Mouse (Mus musculus) layer of hippocampus, adult 18-20 months (tissue): Measurements from ENCODE around the gene Atp8b2. TPM values are rescaled to one million over a fixed set of nuclear protein-coding genes. Genes with fewer than 3 reads are reported as not detected.

Experiments
- DNase-seq, 2 experiments: peaks; one replicate each; pipeline ENCODE4 v3.0.0; 2022; ENCODE audit warnings: low spot score in 2 of 2
- microRNA-seq, 2 experiments: library from miRNA; unstranded; fragments of <30 nt; microRNA quantifications; one replicate each; pipeline ENCODE4 v1.2.0; 2021
- total RNA-seq, 2 experiments: library from RNA; stranded (reverse); gene quantifications; 2 replicates each; pipeline ENCODE4 v1.2.3; 2021

Gene Atp8b2
- total RNA-seq, 2 experiments from 2014 or later: 88.0 to 91.6 TPM

DNA sequence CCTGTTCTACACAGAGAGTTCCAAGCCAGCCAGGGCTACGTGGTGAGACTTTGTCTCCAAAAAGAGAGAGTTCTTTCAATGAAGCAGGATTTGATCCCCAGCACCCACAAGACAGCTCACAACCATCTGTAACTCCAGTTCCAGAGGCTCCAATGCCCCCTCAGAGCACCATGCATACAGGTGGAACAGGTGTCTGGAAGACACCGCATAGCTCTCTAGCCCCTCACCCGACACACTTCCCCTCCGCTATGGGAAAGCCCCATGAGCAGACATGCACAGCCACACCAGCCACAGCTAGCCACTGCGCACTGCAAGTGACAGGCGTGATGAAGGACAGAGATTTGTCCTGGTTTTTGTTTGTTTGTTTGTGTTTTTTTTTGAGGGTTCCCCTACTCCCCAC is 54.5 kb downstream of the Atp8b2 start:
- DNase-seq: no peak

DNA sequence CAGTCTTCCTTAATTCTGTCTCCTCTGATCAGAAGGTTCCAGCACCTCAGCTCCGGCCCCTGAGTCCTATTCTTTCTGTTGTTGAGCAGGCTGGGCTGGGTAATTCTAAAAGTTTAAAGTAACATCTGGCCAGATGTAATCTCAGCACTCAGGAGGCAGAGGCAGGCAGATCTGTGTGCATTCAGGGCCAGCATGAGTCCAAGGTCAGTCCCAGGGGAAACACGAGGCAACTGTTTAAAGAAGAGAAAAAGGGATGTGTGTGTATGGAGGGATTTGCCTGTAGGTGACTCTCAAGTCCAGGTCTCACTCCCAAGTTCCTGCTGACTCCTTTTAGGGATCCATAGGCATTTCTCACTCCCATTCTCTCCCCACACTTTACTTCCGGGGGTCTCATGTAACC is 55.5 kb downstream of the Atp8b2 start:
- no peak for DNase-seq

DNA sequence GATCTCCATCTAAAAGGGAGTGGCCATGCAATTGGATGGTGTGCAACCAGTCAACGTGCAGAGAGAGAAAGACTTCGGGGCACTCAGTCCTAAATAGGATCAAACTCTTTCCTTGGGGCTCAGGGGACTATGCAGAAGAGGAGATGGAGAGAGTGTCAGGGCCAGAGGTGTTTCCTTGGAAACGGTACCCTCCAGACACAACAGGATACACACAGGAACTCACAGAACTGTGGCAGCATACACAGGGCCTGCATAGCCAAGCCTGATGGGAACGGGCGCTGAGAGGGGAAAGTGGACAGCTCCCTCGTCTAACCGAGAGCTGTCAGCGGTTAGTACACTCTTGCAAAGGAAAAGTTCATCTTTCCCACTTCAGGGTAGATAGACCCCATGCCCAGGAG is 63.8 kb downstream of the Atp8b2 start:
- no peak for DNase-seq

DNA sequence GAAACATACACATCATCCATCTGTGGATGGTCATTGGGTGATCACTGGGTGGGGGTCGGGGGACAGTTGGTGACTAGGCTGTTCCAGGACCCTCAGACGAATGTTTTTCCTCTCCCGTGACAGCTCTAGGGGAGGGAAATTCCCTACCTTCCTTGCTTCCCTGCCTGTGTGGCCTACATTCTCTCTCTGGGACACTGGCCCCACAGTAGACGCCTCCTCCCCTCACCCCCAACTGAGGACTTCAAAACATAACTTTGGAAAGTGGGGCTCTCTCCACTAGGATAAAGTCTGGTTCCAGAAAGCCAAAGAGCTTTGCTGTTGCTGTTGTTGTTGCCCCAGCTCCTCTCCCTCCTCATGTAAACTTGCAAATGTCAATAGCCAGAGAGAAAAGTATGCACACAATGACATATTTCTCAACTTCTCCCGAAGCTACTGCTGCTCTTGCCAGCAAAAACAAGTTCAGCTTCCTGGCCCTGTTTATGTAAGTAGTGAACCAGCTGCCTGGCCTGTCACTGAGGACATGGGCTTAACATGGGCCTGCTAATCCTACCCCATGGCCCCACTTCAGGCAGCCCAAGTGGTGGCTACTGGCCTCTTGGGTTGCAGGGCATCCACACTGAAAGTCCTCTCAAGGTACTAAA is 64.3 kb downstream of the Atp8b2 start:
- no peak for DNase-seq

DNA sequence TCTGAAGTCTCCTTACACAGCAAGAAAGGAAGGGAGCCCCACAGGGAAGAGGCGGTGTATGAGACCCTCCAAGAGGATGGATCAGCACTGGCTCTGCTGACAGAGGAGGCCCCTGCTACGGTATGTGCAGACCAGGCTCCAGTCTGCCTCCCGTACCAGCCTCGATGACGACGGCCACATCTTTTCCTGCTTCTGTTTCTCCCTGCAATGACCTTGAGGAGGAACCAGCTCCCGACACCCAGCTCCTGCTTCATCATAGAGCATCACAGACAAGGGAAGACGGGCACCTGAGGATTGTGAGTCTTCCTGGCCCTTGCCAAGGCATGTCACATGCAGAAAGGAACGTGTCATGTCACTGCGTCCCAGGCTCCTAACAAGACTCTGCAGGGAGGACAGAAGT is 65.3 kb downstream of the Atp8b2 start:
- no peak for DNase-seq

DNA sequence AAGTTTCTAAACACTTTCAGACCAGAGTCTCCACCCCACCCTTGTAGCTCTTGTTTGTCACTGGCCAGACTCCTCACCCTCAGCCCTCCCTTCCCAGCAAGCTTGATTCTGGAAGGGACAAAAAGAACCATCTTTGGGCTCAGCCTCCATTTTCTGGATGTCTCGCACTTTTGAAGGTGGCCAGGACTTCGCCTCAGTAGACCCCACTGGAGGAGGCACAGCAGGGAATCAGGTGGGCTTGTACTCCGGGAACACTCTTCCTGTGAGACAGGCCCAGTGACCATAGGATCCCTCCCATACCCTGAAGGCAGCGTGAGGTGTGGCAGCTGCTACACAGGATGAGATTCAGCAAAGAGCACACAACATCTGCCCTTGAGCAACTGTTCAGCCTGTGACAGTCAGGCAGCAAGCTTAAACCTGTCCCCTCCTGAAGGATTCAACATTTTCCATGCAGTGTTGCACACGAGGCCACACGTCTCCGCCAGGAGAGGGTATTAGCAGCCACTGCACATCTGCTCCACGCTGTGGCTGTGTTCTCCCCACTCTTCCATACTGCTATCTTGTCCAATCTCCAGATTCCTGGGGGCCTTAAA is 66.0 kb downstream of the Atp8b2 start:
- DNase-seq: no peak

DNA sequence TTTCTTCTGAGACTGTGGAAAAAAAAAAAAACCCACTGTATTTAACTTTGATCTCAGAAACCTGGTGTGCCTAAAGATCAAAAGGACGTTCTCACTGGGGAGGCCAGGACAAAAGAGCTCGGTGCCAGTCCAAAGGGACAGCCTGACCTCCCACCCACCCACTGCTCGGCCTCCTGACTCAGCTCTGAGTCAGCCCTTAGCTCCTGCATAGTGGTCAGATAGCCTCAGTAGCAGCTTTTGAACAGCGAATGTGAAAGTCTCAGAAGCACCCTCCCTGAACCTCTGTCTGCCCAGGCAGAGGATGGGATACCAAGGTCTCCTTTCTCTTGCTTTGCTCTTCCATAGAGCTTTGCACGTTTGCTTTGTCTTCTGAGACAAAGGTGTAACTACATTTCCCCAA is 66.7 kb downstream of the Atp8b2 start:
- no peak for DNase-seq

DNA sequence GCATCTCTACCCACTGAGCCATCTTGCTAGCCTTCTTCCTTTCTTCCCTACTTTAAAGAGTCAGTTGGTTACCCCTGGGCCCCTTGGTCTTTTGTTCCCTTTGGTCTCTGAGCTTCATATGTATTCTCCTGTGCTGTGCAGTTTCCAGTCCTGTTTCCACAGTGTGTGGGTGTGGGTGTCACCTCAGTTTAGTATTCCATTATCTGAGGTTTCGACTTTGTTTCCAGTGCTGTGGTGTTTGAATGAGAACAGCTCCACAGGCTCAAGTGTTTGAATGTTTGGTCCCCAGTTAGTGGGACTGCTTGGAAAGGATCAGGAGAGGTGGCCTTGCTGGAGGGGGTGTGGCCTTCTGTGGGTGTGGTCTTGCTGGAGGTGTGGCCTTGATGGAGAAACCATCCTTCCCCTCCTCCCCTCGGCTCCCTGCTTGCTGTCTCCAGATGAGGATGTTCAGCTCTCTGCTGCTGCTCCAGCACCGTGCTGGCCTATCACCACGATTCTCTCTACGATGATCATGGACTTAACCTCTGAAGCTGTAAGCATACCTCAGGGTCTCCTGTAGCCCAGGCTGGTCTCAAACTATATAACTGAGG is 70.7 kb downstream of the Atp8b2 start:
- DNase-seq: no peak

DNA sequence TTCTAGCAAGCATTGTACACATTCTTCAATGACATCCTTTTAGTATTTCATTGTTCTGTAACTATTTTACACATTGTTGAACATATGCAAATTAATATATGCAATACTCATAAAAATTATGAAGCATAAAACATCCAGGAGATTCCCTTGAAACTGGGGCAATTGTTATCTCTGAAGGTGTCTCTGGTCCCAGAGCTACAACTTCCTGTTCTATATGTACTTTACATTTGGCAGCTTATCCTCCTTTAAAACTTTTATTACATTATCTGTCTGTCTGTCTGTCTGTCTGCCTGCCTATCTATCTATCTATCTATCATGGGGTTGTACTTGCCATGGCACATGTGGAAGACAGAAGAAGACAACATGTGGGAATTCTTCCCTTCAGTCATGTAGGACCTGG is 71.6 kb downstream of the Atp8b2 start:
- DNase-seq: no peak

DNA sequence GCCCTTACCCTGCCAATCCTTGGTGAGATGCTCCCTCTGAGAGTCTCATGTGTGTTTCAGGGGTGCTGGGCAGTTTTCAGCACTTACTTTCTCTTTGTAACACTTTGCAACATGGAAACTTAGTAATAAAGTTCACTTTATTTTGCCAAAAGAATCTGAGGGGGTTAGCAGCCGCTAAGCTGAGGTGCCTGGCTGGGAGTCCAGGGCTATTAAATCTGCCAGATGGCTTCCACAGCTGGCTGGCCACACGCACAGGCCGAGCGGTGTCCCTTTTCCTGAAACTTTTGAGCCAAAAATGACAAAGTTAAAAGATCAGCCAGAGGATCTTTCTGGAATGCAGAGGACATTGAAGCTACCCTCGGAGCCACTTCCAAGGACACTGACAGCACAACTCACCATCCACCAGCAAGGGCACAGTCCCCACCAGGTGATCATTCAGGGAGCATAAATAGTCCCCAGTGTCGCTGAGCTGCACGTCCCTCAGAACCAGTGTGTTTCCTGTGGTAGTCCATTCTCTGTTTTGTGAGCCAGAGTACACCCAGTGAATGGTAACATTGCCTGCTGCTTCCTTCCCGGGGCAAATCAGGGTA is 73.4 kb downstream of the Atp8b2 start:
- no peak for DNase-seq

Small RNA genes lying within 50 kb of the gene (microRNA-seq; reads per million reads assigned to microRNA genes)
- 0 reads per million in 2 experiments for gene Mir7669

Other genes with a start within 250 kb of the Atp8b2 start
- gene Adar, start 248.5 kb downstream of the Atp8b2 start, total RNA-seq: 100 to 1,000 TPM; 117 to 124 TPM
- 10 to 100 TPM; 31.3 to 31.5 TPM for gene Chrnb2, start 198.9 kb downstream of the Atp8b2 start, total RNA-seq
- gene Ube2q1, start 189.9 kb downstream of the Atp8b2 start, total RNA-seq: 10 to 100 TPM; 94.7 to 96.2 TPM
- gene She, start 132.1 kb downstream of the Atp8b2 start, total RNA-seq: 1 to 10 TPM; 2.6 to 2.9 TPM
- gene Il6ra, start 50.3 kb downstream of the Atp8b2 start, total RNA-seq: 1 to 10 TPM; 6.5 to 7.2 TPM
- 10 to 100 TPM; 91.7 to 93.8 TPM for gene Hax1, start 35.3 kb upstream of the Atp8b2 start, total RNA-seq
- 10 to 100 TPM; 92.5 to 95.2 TPM for gene 4933434E20Rik, start 88.1 kb upstream of the Atp8b2 start, total RNA-seq
- 100 to 1,000 TPM; 166 to 176 TPM for gene Ubap2l, start 89.1 kb upstream of the Atp8b2 start, total RNA-seq
- gene Tpm3, start 109.1 kb upstream of the Atp8b2 start, total RNA-seq: 100 to 1,000 TPM; 170 to 172 TPM
- under 1 TPM; 0.28 to 0.32 TPM for gene Nup210l, start 140.6 kb upstream of the Atp8b2 start, total RNA-seq